Mouse (Mus musculus): ENCODE measurements at regions not wholly inside any gene's neighbourhood (a gene's known extent, or its start where the extent isn't known, plus 50 kb on each side); places are given as distances from the start of the nearest gene placed in this dataset.
A peak's percentile ranks its signal among the peaks of the same experiment; 100 is the strongest.

DNA sequence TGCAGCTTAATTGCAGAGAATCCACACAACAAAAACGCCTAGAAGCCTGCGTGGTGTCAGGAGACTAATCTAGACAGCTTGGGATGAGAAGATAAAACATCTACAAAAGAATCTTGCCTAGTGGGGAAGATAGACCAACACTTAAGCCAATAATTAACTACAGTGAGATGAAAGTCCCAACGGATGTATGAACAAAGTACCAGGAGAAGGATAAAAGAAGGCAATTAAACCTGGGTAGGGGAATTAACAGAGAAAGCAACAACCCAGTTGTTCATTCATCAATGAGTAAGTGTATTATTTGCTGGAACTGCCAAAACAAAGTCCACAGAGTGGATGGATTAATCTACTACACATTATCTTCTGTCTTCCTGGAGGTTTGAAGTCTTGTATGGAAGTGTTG lies 99.8 kb downstream of the Olfm4 start:
- no peak for DNase-seq (ENCODE audit: low spot score in 2 of 2)

GRCm38 (mm10) chr14:80097238-80097637 lies 113.4 kb downstream of the Olfm4 start:
- no peak for DNase-seq (ENCODE audit: low spot score in 2 of 2)

GRCm38 (mm10) chr14:80113115-80113687 lies 129.3 kb downstream of the Olfm4 start:
- no peak for DNase-seq (ENCODE audit: low spot score in 2 of 2)

DNA sequence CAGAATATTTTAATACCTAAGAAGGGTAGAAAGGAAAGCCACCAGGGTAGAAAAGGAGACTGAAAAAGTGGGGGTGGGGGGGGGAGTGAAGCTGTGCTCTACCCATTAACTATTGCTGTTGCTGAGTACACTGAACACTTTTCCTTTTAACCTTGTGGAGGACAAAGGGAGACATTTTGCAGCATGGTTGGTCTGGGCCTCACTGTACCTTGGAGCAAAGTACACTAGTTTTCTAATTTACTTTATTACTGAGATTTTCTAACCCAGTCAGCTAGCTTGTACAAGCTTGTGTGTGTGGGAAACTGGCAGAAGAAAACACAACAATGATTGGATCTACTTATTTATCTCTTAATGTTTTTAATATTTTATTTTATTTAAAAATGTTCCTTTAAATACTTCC lies 130.4 kb downstream of the Olfm4 start:
- no peak for DNase-seq (ENCODE audit: low spot score in 2 of 2)

- DNase-seq (ENCODE audit: low spot score in 2 of 2): no peak
Observed at GRCm38 (mm10) chr14:80125156-80125555, 141.3 kb downstream of the Olfm4 start.

DNA sequence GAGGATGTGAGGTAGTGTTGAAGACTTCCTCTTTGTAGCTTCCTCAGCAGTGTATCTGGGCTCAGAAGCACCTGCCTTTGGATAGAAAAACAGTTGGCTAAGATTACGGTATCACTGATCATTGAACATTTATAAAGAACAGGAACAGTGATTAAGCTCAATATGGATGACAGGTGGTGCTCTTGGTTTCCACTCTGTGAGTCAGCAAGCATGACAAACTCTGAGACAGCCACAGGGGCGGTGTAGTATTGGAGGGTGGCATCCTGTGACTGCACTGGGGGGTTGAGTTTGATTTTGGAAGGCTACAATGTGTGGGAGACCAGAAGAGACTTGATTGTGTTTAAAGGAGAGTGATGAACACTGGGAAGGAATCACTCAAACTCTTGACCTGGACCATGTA lies 144.3 kb downstream of the Olfm4 start:
- DNase-seq (ENCODE audit: low spot score in 2 of 2): no peak

- DNase-seq (ENCODE audit: low spot score in 2 of 2): no peak
Observed at GRCm38 (mm10) chr14:80137541-80137940, 153.7 kb downstream of the Olfm4 start.

- DNase-seq (ENCODE audit: low spot score in 2 of 2): no peak
Observed at GRCm38 (mm10) chr14:80138991-80139791, 155.3 kb downstream of the Olfm4 start.

DNA sequence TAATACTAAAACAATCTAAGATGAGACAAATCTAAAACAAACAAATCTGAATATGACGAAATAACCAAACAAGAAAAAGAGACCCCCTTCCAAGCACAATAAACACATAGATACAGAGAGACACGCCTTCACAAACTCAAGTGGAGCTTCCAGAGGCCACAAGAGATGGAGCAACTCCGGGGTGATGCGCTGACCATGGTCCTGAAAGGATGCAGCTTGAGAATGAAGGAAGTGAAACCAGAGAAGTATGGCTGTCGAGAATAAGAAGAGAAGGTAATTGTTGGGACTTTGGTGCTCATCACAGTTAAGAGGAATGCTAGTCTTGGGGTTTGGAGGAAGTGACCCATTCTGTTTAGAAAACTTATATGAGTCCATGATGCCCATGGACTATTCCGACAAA lies 173.1 kb downstream of the Olfm4 start:
- peak; percentile 3 to 4 for DNase-seq (ENCODE audit: low spot score in 2 of 2)

- no peak for DNase-seq (ENCODE audit: low spot score in 2 of 2)
Observed at GRCm38 (mm10) chr14:80169211-80169610, 185.3 kb downstream of the Olfm4 start.

DNA sequence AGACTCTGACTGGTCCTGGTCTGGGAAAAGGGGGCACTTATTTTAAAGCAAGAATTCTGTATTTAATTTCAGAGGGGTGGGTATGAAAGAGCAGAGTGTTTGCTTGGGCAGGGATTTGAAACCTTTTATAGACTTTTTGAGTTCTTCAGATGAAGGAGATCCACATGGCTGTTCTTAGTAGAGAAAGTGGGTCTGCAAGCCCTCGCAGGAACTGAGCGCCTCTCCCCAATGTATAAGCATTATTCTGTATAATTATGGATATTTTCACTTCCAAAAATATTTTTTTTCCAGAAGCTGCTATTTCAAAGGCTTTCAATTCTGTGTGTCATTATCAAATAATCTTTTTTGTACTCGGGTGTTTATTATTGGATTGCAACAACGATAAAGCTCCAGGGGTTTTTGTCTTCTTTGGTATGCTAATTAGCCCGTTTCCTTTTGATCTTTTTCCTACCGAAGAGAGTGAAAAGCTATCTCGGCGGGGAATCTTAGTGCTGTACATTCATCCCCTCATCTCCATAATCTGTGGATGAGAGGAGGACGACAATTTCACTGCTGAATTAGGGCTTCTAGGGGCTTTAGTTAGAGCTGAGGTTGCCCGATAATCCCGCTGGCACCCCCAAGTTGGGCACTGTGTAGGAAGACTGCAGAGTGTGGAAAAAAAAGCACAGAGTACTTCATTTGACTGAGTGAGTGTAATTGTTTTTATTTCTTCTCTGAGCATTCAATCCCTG lies 186.7 kb downstream of the Olfm4 start:
- no peak for DNase-seq (ENCODE audit: low spot score in 2 of 2)

- DNase-seq (ENCODE audit: low spot score in 2 of 2): no peak
Observed at GRCm38 (mm10) chr14:80172799-80173484, 189.1 kb downstream of the Olfm4 start.

GRCm38 (mm10) chr14:80176464-80176863 lies 192.6 kb downstream of the Olfm4 start:
- no peak for DNase-seq (ENCODE audit: low spot score in 2 of 2)

GRCm38 (mm10) chr14:80195041-80195440 lies 211.2 kb downstream of the Olfm4 start:
- DNase-seq (ENCODE audit: low spot score in 2 of 2): no peak

- DNase-seq (ENCODE audit: low spot score in 2 of 2): no peak
Observed at GRCm38 (mm10) chr14:80212916-80213315, 229.0 kb downstream of the Olfm4 start.

DNA sequence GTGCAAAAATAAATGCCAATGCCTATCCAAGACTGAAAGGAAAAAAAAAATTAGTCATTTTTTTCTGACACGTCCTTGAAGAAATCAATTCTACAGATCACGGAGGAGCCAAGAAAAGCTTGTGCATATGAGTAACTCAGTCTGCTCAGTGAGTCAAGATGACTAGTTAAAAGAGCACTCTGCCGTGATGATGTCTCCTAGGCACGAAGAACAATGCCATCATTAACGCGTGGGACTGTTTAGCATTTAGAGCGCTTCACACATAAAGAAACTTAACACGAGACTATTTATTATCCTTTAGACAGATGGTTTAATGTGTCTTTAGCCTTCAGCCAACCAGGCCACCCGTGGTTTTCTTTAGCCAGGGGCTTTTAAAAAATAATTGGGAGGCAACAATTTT lies 229.8 kb downstream of the Olfm4 start:
- DNase-seq (ENCODE audit: low spot score in 2 of 2): no peak

- DNase-seq (ENCODE audit: low spot score in 2 of 2): peak; percentile 36 to 44
Observed at GRCm38 (mm10) chr14:80215960-80216552, 232.2 kb downstream of the Olfm4 start.

- no peak for DNase-seq (ENCODE audit: low spot score in 2 of 2)
Observed at GRCm38 (mm10) chr14:80232066-80232465, 248.2 kb downstream of the Olfm4 start.

GRCm38 (mm10) chr14:80232976-80233375 lies 249.1 kb downstream of the Olfm4 start:
- no peak for DNase-seq (ENCODE audit: low spot score in 2 of 2)

- DNase-seq (ENCODE audit: low spot score in 2 of 2): no peak
Observed at GRCm38 (mm10) chr14:80237136-80237535, 253.3 kb downstream of the Olfm4 start.

DNA sequence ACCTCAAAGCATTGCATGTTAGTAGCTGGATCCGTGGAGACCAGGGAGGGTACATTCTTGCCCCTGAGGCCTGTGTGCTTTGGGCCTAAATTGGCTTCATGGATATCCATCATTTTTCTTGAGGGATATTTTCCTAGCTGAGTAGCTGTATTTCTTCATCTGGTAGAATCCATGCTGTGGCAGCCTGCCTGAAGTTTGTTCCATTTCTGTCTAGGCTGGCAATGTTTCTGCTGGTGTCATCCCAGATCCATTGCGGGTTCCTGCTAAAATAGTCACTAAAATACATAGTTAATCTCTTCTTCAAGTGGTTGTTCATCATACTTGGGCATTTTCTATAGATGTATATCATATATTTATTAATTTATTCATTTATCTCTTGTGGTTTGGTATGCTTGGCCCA lies 253.7 kb downstream of the Olfm4 start:
- DNase-seq (ENCODE audit: low spot score in 2 of 2): no peak

Data from adrenal gland, postnatal 4 days (tissue).